Mouse (Mus musculus): ENCODE measurements around the gene Armcx4. TPM values are rescaled to one million over a fixed set of nuclear protein-coding genes. Genes with fewer than 3 reads are reported as not detected.
A peak's percentile ranks its signal among the peaks of the same experiment; 100 is the strongest.

Gene Armcx4
- polyA plus RNA-seq (2016; fragmentation: Nextera tagmentation; extraction: Ambion mirVana), result 7.7 and 7.9 TPM in 2 replicates

DNA sequence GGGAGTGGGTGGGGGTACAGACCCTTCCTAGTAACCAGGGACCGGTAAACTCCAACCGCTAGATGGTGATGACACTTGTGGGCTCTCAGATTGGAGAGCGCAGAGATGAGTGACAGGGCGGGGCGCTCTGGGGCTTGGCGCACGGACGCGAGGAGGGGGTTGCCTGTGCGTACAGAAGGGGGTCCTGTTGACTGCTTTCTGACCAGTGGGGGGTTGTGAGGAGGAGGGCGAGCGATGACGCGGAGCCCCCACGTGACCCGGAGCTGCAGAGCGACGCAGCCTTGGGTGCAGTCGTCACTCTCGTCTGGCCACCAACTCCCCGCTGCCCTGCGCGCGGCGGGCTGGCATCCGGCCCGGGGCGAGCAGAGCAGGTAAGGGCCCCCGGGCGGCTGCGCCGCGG lies at the start of gene Armcx4:
Gene Armcx4 (plus strand): TSS at position 253 of the 400 bp plus-strand sequence.
- 17% methylated on average over 33 of the region's 33 CpGs for WGBS
- Histone ChIP-seq H3K27ac (peak within 1 kb of the TSS; percentile 93), H3K9me3 (no peaks in the 10 kb centered on the region), H3K4me1 (peaks cover 16% of the 10 kb centered on the region), H3K4me3 (peak within 1 kb of the TSS; percentile 65), H3K36me3 (replicated peaks) (peaks cover 34% of the 10 kb centered on the region), H3K27me3 (ENCODE audit: poor library complexity, severe bottlenecking) (peaks cover 69% of the 10 kb centered on the region)
- DNase-seq (ENCODE audit: extremely low spot score, low spot score), result peak; percentile 81

DNA sequence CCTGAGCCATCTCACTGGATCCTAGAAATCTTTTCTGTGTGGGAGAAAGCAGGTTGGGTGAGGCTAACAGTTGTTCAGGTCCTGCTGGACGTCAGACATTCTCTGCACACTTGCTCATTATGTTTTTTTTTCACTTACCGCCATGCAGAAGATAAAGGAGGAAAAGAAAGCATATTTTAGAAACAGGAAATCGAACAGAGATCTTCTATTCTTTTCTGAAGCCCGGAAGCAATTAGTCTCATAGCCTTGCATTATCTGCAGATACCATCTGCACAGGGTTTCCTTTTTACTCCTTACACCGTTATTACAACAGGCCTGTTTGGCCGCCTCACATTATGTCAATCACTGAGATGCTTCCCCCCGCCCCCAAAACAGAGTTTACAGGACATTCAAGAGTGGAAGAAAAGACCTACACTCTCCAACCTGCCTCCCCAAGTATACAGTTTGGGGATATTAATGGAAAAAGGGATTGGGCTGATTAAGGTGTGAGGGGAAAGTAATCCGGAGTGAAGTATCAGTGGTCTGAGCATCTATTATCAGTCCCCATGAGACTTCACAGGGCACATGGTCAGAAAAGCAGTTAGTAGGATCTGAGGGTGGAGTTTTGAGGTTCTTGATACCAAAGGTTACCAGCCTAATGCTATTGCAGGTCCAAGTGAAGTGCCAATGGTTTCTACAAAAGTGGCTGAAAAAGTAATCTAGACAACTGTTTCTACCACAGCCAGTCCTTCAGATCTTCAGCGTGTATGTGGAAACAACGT lies 45.1 kb upstream of the Armcx4 start:
- Histone ChIP-seq H3K4me3 (no peak overlapping the region), H3K36me3 (replicated peaks) (no peaks in the 10 kb centered on the region), H3K4me1 (no peaks in the 10 kb centered on the region), H3K27me3 (ENCODE audit: poor library complexity, severe bottlenecking) (peaks cover 11% of the 10 kb centered on the region), H3K9me3 (no peaks in the 10 kb centered on the region), H3K27ac (no peak overlapping the region)
- DNase-seq (ENCODE audit: extremely low spot score, low spot score), result no peak
- 77% methylated on average over 10 of the region's 10 CpGs for WGBS

DNA sequence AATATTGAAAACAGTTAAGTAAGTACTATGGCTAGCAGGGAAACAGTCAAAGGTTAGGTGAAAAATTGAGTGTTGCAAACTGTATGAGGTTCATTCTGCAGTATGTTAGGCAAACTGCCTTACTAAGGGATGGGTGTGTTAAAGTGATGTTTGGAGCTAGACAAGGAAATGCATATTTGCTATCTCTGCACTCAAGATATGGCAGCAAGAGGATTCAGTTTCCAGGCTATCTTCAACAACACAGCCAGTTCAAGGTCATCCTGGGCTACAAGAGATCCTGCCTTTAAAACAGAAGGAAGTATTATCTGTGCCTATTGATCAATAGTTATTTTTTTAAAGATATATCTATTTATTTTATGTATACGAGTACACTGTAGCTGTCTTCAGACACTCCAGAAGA lies 40.0 kb upstream of the Armcx4 start:
- Histone ChIP-seq H3K36me3 (replicated peaks) (no peaks in the 10 kb centered on the region), H3K4me3 (no peak overlapping the region), H3K4me1 (no peaks in the 10 kb centered on the region), H3K27ac (no peak overlapping the region), H3K27me3 (ENCODE audit: poor library complexity, severe bottlenecking) (peaks cover 12% of the 10 kb centered on the region), H3K9me3 (no peaks in the 10 kb centered on the region)
- 96% methylated on average over 1 of the region's 1 CpGs for WGBS
- no peak for DNase-seq (ENCODE audit: extremely low spot score, low spot score)

DNA sequence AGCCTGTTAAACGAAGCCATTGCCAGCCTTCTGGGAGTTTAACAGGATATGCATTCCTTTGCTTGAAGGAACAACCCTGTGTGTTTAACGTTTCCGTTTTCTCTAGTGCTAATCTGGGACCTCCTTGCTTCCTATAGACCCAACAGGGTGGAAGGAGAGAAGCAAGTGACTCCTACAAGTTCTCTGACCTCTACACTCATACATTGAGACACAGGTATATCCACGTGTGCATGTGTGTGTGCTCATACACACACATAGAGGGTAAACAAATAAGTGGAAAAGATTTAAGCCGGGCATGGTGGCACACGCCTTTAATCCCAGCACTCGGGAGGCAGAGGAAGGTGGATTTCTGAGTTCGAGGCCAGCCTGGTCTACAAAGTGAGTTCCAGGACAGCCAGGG lies 38.9 kb upstream of the Armcx4 start:
- Histone ChIP-seq H3K36me3 (replicated peaks) (no peaks in the 10 kb centered on the region), H3K4me1 (no peaks in the 10 kb centered on the region), H3K27me3 (ENCODE audit: poor library complexity, severe bottlenecking) (peaks cover 13% of the 10 kb centered on the region), H3K27ac (no peak overlapping the region), H3K4me3 (no peak overlapping the region), H3K9me3 (no peaks in the 10 kb centered on the region)
- no peak for DNase-seq (ENCODE audit: extremely low spot score, low spot score)
- 73% methylated on average over 8 of the region's 8 CpGs for WGBS

DNA sequence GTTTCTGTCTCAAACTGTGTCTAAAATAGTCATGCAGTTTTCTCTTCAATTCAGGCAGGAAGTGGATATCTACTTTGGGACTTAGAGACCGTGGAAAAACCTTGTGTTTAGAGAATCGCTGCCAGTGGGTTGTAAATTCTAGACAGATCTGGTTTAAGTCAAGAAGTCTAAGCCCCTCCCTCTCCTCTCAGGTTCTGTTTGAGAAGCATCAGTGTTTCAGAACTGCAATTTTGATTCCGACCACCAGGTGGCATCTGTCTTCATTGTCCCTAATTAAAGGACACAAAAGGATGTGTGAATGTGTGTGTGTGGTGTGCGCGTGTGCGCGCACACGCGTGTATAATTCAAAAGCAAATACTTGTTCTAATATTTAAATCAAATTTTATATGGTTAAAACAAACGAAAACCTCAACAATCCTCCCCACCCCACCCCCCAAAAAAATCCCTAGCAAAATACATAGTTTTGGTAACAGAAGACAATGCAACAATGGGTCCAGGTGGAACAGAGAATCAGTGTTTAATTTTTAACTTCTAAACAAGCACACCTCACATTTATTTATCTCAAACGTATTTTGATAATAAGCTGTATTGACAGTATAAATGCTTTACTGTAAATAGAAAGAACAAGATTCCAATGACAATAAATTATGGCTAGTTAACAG lies 38.2 kb upstream of the Armcx4 start:
- Histone ChIP-seq H3K4me3 (no peak overlapping the region), H3K4me1 (no peaks in the 10 kb centered on the region)
- 19% methylated on average over 11 of the region's 11 CpGs for WGBS

DNA sequence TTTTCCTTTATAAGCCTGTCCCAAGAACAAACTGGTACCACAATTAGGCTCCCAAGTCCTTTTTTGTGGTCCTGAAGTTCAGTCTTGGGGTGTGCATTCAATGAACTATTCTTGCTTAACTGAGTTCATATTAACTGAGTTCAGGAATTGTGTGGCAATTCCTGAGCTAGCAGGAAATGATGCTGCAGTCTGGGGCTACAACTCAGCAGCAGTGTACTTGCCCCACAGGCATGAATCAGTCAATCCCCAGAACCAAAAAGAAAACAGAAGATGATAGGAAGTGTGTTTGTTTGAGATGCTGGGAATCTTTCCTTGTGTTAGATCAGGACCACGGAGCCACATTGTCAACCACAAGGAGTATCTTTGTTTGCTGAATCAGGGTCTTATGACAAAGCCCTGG lies 34.3 kb upstream of the Armcx4 start:
- no peak overlapping the region for H3K27ac ChIP-seq
- no peaks in the 10 kb centered on the region for H3K36me3 ChIP-seq (replicated peaks)
- no peaks in the 10 kb centered on the region for H3K9me3 ChIP-seq
- DNase-seq (ENCODE audit: extremely low spot score, low spot score), result no peak
- H3K4me3 ChIP-seq, result no peak overlapping the region
- H3K27me3 ChIP-seq (ENCODE audit: poor library complexity, severe bottlenecking), result peaks cover 13% of the 10 kb centered on the region
- WGBS, result 78% methylated on average over 1 of the region's 1 CpGs
- H3K4me1 ChIP-seq, result no peaks in the 10 kb centered on the region

More for the DNA sequence above, 38.2 kb upstream of the Armcx4 start:
- Histone ChIP-seq H3K36me3 (replicated peaks) (no peaks in the 10 kb centered on the region), H3K27me3 (ENCODE audit: poor library complexity, severe bottlenecking) (peaks cover 13% of the 10 kb centered on the region), H3K9me3 (no peaks in the 10 kb centered on the region), H3K27ac (no peak overlapping the region)
- peak; percentile 70 for DNase-seq (ENCODE audit: extremely low spot score, low spot score)

DNA sequence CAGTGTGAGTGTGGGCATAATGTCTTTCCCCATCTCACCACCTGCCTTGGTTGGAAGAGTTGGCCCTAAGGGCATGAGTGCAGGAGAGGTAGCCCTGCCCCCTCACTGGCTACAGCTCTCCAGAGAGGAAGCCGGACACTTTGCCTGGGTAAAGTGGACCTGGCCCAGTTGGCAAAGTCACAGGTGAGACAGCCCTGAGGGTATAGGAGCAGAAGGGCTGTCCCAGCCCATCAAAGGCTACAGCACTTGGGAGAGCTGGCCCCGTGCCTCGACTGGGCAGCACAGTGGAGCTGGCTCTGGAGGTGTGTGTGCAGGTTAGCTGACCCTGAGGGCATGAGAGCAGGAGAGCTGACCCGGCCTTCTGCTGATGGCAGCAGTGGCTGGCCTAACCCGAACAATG lies 24.7 kb upstream of the Armcx4 start:
- Histone ChIP-seq H3K4me3 (no peak overlapping the region), H3K27ac (no peak overlapping the region), H3K36me3 (replicated peaks) (no peaks in the 10 kb centered on the region), H3K27me3 (ENCODE audit: poor library complexity, severe bottlenecking) (peaks cover 37% of the 10 kb centered on the region), H3K9me3 (no peaks in the 10 kb centered on the region), H3K4me1 (no peaks in the 10 kb centered on the region; the same call in 1 of the 2 replicates)
- no peak for DNase-seq (ENCODE audit: extremely low spot score, low spot score)
- WGBS, result 80% methylated on average over 5 of the region's 5 CpGs

DNA sequence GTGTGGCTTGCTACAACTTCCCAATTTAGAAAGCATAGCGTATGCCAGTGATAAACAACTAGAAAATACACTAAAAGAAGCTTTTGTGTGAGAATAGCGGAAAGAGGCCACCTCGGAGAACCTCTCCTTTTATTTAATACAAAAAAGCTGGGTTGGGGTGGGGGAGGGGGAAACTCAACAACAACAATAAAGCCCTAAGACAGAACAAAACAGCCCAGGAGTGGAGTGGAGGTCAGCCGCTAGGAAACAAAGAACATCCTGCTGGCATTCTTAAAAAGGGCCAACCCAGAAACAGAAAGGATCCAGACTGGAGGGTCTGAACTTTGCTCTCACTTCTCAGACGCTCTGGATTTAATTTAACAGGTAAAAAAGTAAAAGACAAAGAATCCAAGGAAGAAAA lies 11.3 kb upstream of the Armcx4 start:
- Histone ChIP-seq H3K9me3 (peaks cover 4% of the 10 kb centered on the region; the same call in 1 of the 2 replicates), H3K4me1 (peaks cover 26% of the 10 kb centered on the region), H3K27me3 (ENCODE audit: poor library complexity, severe bottlenecking) (peaks cover 23% of the 10 kb centered on the region), H3K27ac (peak overlapping the region; percentile 75), H3K4me3 (no peak overlapping the region), H3K36me3 (replicated peaks) (no peaks in the 10 kb centered on the region)
- DNase-seq (ENCODE audit: extremely low spot score, low spot score), result peak; percentile 30
- 26% methylated on average over 5 of the region's 5 CpGs for WGBS

DNA sequence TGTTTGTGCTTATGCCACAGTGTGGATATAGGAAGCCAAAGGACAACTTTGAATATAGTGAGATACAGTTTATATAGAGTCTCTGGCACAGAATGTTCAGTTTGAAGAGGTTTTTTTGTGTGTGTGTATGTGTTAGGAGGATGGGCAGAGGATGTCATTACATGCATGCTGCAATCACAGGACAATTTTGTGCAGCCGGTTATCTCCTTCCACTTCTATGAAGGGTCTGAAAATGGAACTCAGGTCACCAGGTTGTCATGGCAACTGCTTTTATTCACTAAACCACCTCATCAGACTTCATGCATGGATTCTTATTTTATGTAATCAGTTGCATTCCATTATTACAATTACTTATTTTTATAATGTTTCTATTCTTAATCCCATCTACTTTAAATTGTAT lies 10.4 kb upstream of the Armcx4 start:
- Histone ChIP-seq H3K4me1 (peaks cover 26% of the 10 kb centered on the region), H3K9me3 (peaks cover 4% of the 10 kb centered on the region; the same call in 1 of the 2 replicates), H3K27ac (peak overlapping the region; percentile 75; the same call in 1 of the 2 replicates), H3K4me3 (no peak overlapping the region), H3K36me3 (replicated peaks) (no peaks in the 10 kb centered on the region), H3K27me3 (ENCODE audit: poor library complexity, severe bottlenecking) (peaks cover 19% of the 10 kb centered on the region)
- DNase-seq (ENCODE audit: extremely low spot score, low spot score), result no peak
- 58% methylated on average over 1 of the region's 1 CpGs for WGBS

DNA sequence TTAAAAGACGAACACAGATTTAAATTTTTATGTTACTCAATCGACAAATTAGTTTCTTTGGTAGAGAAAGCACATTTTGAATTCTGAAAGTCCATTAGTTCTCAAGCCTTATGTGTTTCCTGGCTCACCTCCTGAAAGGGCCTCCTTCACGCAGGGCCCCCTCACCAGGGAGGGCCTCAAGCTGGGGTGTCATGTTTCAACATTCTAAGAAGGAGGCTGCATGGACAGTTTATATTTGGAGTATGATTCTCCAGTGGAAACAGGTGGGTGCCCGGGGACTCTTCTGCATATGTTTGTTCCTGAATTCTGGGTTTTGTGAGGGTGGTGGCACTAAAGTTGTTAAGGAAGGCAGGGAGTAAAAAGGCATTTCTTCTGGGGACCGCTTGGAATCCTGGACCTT lies 1.4 kb upstream of the Armcx4 start:
- Histone ChIP-seq H3K27me3 (ENCODE audit: poor library complexity, severe bottlenecking) (peaks cover 56% of the 10 kb centered on the region), H3K27ac (peak overlapping the region; percentile 93)
- WGBS, result 32% methylated on average over 5 of the region's 5 CpGs

DNA sequence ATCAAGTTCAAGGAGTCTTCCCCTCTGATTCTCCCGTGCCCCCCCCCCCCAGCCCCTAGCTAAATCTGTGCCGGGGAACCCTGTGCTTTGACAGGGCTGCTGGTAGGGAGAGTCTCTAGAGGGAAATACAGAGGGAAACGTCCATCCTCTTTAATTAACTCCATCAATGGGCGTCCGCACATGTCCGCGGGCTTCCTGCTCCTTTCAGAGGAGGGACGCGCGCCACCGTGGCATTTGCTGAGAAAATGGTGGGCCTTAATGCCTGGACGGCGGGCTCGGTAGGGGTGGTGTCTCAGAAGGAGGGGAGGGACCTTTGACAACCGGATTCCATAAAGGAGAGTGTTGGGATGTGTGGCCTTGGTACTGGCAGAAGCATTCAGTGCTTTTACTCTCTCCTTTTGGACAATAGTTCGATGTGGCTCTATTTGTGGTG lies 436 bp downstream of the Armcx4 start:
- peak; percentile 36 for DNase-seq (ENCODE audit: extremely low spot score, low spot score)
- peaks cover 16% of the 10 kb centered on the region for H3K4me1 ChIP-seq
- H3K27ac ChIP-seq, result peak overlapping the region; percentile 93
- peaks cover 74% of the 10 kb centered on the region for H3K27me3 ChIP-seq (ENCODE audit: poor library complexity, severe bottlenecking)
- no peaks in the 10 kb centered on the region for H3K9me3 ChIP-seq
- WGBS, result 22% methylated on average over 16 of the region's 16 CpGs
- peaks cover 39% of the 10 kb centered on the region for H3K36me3 ChIP-seq (replicated peaks)
- peak overlapping the region; percentile 65 for H3K4me3 ChIP-seq

More for the DNA sequence above, 1.4 kb upstream of the Armcx4 start:
- no peaks in the 10 kb centered on the region for H3K9me3 ChIP-seq
- peaks cover 16% of the 10 kb centered on the region for H3K4me1 ChIP-seq
- H3K4me3 ChIP-seq, result peak overlapping the region; percentile 65
- peaks cover 21% of the 10 kb centered on the region for H3K36me3 ChIP-seq (replicated peaks)
- peak; percentile 26 for DNase-seq (ENCODE audit: extremely low spot score, low spot score)

DNA sequence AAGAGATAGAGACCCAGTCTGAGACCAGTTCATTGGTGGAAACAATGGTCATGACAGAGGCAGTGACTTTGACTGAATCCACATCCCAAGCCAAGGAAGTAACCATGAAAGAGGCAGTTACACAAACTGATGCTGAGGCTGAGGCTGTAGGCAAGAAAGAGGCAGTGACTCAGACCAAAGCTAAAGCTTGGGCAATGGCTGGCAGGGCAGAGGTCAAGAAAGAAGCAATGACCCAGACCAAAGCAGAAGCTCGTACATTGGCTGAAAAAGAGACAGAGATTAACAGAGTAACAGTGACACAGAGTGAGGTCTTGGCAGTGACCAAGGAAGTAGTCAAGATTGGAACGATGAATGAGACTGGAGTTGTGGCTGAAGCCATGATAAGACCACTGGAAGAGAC lies 3.4 kb downstream of the Armcx4 start:
- H3K27ac ChIP-seq, result no peak overlapping the region
- peaks cover 16% of the 10 kb centered on the region for H3K4me1 ChIP-seq
- H3K9me3 ChIP-seq, result no peaks in the 10 kb centered on the region
- no peak for DNase-seq (ENCODE audit: extremely low spot score, low spot score)
- H3K4me3 ChIP-seq, result no peak overlapping the region
- peaks cover 68% of the 10 kb centered on the region for H3K36me3 ChIP-seq (replicated peaks)
- peaks cover 92% of the 10 kb centered on the region for H3K27me3 ChIP-seq (ENCODE audit: poor library complexity, severe bottlenecking)
- WGBS, result 90% methylated on average over 2 of the region's 2 CpGs
